Mouse (Mus musculus) CH12.LX (cell line): Measurements from ENCODE around the gene Elovl6.

ENCODE experiments used
- CTCF ChIP-seq, 2 experiments: IDR thresholded peaks in 1 of 2; conservative IDR thresholded peaks in 1 of 2; 2 replicates each; pipeline ENCODE4 v1.5.1; 2011 to 2012; ENCODE audit warnings: low read depth in 2 of 2, low read length in 2 of 2, improper control_type of control experiment in 1 of 2, inconsistent platforms in 1 of 2, mild to moderate bottlenecking in 1 of 2, moderate library complexity in 1 of 2
- MAX ChIP-seq: IDR thresholded peaks from 2 replicates; pipeline ENCODE4 v1.6.1; 2011; ENCODE audit warnings: low read length, improper control_type of control experiment
- POLR2A ChIP-seq: IDR thresholded peaks from 2 replicates; pipeline ENCODE4 v1.6.1; 2011; ENCODE audit warnings: low read depth, mild to moderate bottlenecking, improper control_type of control experiment, low read length
- SMC3 ChIP-seq: IDR thresholded peaks from 2 replicates; pipeline ENCODE4 v1.6.1; 2011; ENCODE audit warnings: low read depth, low read length, improper control_type of control experiment
- ZKSCAN1 ChIP-seq: IDR thresholded peaks from 2 replicates; pipeline ENCODE4 v1.6.1; 2012; ENCODE audit warnings: low read depth, inconsistent platforms, low read length, improper control_type of control experiment, borderline replicate concordance

DNA sequence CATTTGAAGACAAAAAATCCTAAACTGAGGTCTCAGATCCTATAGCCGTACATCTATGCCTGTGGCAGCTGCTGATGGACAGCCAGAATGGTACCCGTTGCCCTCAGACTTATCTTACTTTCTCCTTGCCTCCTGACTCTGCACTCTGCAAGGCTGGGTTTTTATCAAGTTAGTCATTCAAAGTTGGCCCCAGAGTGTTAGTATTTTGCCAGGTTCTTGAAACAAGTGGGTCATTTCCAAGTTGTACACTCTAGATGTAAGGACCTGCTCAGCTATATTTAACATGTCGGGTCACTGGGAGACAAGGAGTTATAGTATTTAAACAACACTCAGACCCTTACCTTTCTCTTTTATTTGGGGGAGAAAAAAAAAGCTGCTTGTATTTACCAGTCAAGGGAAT lies 88.6 kb downstream of the Elovl6 start:
- no peak for TF ChIP-seq CTCF (conservative IDR thresholded peaks at IDR 0.05 in 1 of 2, IDR thresholded peaks at IDR 0.05 in 1 of 2; ENCODE audit: low read depth in 2 of 2, low read length in 2 of 2)
- TF ChIP-seq MAX = no peak
- no peak for TF ChIP-seq POLR2A
- no peak for TF ChIP-seq ZKSCAN1
- no peak for TF ChIP-seq SMC3
